Mouse (Mus musculus) olfactory bulb, adult 2 months (tissue): Measurements from ENCODE around the gene Gnat1.

ENCODE experiments used
- CTCF ChIP-seq: fragments of 200-500 bp; IDR thresholded peaks from 2 replicates; pipeline ENCODE4 v1.5.1; 2012; ENCODE audit warnings: low read depth, mild to moderate bottlenecking, low read length, moderate library complexity; ENCODE audit not compliant: insufficient read depth
- POLR2A ChIP-seq: fragments of 200-500 bp; IDR thresholded peaks from 2 replicates; pipeline ENCODE4 v1.6.1; 2012; ENCODE audit warnings: mild to moderate bottlenecking, low read depth, low read length, moderate library complexity; ENCODE audit not compliant: insufficient read depth

GRCm38 (mm10) chr9:107728919-107729670, 49.6 kb upstream of the Gnat1 start:
- TF ChIP-seq CTCF (no peak), POLR2A (no peak)
